Mouse (Mus musculus) liver, adult 2 months (tissue): ENCODE measurements around the gene Fbxl13. TPM values are rescaled to one million over a fixed set of nuclear protein-coding genes. Genes with fewer than 3 reads are reported as not detected.

Source experiments
- DNase-seq: peaks from one replicate; pipeline ENCODE4 v3.0.0-alpha.2; 2011; ENCODE audit warnings: low read depth, low spot score; ENCODE audit errors: extremely low read depth
- H3K27ac ChIP-seq: fragments of 200-500 bp; replicated peaks from 2 replicates; pipeline ENCODE4 v1.5.1; 2012; ENCODE audit warnings: low read depth, mild to moderate bottlenecking, control low read depth, inconsistent platforms, low read length; ENCODE audit not compliant: insufficient read depth
- H3K27me3 ChIP-seq: fragments of 200-500 bp; 2 replicates; pipeline ENCODE4 v1.6.1; 2012; ENCODE audit warnings: mild to moderate bottlenecking, moderate library complexity, low read length, inconsistent platforms; ENCODE audit not compliant: control insufficient read depth, insufficient read depth
- H3K36me3 ChIP-seq: fragments of 200-500 bp; 2 replicates; pipeline ENCODE4 v1.6.1; 2012; ENCODE audit warnings: low read length, inconsistent platforms; ENCODE audit not compliant: control insufficient read depth, insufficient read depth
- H3K4me1 ChIP-seq: fragments of 200-500 bp; 2 replicates; pipeline ENCODE4 v1.6.1; 2011; ENCODE audit warnings: low read length; ENCODE audit not compliant: control insufficient read depth, insufficient read depth
- H3K4me3 ChIP-seq: fragments of 200-500 bp; 2 replicates; pipeline ENCODE4 v1.5.1; 2011; ENCODE audit warnings: low read depth, mild to moderate bottlenecking, control low read depth, low read length, moderate library complexity; ENCODE audit not compliant: insufficient read depth
- H3K79me2 ChIP-seq: fragments of 200-500 bp; 2 replicates; pipeline ENCODE4 v1.6.1; 2012; ENCODE audit warnings: inconsistent platforms, mild to moderate bottlenecking, low read length, moderate library complexity; ENCODE audit not compliant: control insufficient read depth, insufficient read depth
- H3K9ac ChIP-seq: fragments of 200-500 bp; 2 replicates; pipeline ENCODE4 v1.6.1; 2012; ENCODE audit warnings: low read depth, mild to moderate bottlenecking, control low read depth, inconsistent platforms, low read length
- CTCF ChIP-seq: fragments of 200-500 bp; IDR thresholded peaks from 2 replicates; pipeline ENCODE4 v1.5.1; 2011; ENCODE audit warnings: low read depth, low read length, control low read depth
- POLR2A ChIP-seq: fragments of 200-500 bp; IDR thresholded peaks from 2 replicates; pipeline ENCODE4 v1.6.1; 2011; ENCODE audit warnings: low read length, control low read depth; ENCODE audit not compliant: insufficient read depth; ENCODE audit errors: extremely low read depth
- WGBS: fragments of 180-500 bp; shearing (Covaris S2); methylation state at CpG from one replicate; pipeline ENCODE4 v1.1.7; 2018; 5-methylcytosine and 5-hydroxymethylcytosine counted together
- polyA plus RNA-seq: library from polyadenylated mRNA; depleted of rRNA; stranded (reverse); fragments of >200 nt; gene quantifications from 2 replicates; pipeline ENCODE4 v1.2.3, GENCODE M21; 2012
- total RNA-seq: library from RNA; depleted of rRNA; stranded (reverse); fragments of >200 nt; gene quantifications from 2 replicates; pipeline ENCODE4 v1.2.3, GENCODE M21; 2014

Gene Fbxl13
- total and polyA plus RNA-seq, 2 experiments: under 0.01 TPM; not detected in 1

DNA sequence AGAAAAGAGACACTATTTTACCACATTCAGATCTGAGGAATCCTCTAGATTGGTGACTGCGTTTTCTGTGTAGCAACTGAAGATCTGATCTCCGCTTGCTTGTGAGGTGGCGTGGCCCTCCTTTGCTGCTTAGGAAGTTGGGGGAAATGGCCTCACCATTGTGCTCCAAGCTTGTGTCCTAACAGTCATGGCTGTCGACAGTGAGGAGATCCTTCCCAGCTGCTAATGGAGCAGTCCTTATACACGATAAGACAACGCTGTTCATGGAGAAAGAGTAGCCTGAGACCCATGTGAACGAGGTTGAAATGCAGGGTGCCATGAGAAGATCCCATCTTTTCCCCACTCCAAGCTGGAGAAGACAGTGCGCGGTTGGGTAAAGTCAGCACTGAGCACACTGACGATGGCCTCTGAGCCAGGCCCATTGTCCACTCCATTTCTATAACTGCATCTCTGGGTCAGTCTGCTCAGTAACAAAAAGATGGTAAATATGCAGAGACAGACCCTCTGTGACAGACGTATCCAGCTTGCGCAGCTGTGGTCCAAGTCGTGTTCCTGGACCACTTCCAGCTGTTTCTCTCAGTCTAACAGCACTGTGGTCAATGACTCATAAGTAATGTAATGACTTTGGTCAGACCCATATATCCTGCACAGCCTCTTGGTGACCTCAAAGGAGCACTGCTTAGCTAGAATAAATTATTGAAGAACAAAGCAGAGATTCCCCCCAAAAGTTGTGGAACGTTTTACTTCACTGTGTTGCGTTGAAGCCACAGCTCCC is 117.2 kb downstream of the Fbxl13 start:
- H3K4me3 ChIP-seq: no peak overlapping the region
- TF ChIP-seq CTCF (no peak), POLR2A (no peak)
- H3K4me1 ChIP-seq: no peaks in the 10 kb centered on the region
- H3K27me3 ChIP-seq: no peaks in the 10 kb centered on the region
- H3K27ac ChIP-seq: peak overlapping the region; percentile 34
- no peaks in the 10 kb centered on the region for H3K36me3 ChIP-seq
- 84% methylated on average over 15 of the region's 15 CpGs for WGBS
- peak; percentile 16 for DNase-seq
- H3K79me2 ChIP-seq: no peaks in the 10 kb centered on the region
- H3K9ac ChIP-seq: no peak overlapping the region

- Histone ChIP-seq H3K4me1 (no peaks in the 10 kb centered on the region), H3K4me3 (no peak overlapping the region), H3K9ac (no peak overlapping the region), H3K27ac (0 out of 2 replicates have a peak overlapping the region, but pooled peaks have one; percentile 27), H3K36me3 (no peaks in the 10 kb centered on the region), H3K27me3 (no peaks in the 10 kb centered on the region), H3K79me2 (no peaks in the 10 kb centered on the region)
- DNase-seq: peak; percentile 19
- 64% methylated on average over 4 of the region's 4 CpGs for WGBS
- no peak for TF ChIP-seq POLR2A
- TF ChIP-seq CTCF: no peak
These were observed 117.9 kb downstream of the Fbxl13 start for GRCm38 (mm10) chr5:21527488-21527911.

DNA sequence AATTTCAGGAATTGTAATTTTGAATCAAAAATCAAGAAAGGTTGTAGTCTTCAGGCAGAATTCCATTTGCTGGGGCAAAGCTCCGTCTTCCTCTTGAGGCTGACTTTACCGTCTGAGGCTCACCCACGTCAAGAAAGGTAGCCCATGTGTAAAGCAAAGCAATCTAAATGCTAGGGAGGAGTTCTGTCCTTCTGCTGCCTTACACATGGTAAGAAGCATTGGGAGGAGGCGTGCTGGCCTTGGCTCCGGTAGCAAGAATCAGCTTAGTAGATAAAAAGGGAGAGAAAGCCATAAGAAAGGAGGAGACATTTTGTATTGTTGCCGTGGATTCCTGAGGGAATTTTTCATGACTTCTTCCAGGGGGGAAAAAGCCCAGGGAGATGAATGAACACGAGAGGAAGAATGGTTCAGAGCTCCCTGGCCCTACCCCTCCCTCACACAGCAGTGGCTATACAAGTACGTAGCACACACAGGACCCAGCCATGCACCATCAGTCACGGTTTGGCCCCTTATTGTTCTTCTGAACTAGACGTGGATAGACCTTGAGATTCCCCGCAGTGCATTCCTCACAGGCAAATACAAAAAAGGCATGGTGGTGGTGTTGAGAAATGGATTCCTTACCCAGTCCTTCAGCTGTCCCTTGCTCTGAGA is 118.5 kb downstream of the Fbxl13 start:
- TF ChIP-seq CTCF: no peak
- TF ChIP-seq POLR2A: no peak
- WGBS: 76% methylated on average over 11 of the region's 11 CpGs
- H3K9ac ChIP-seq: no peak overlapping the region

GRCm38 (mm10) chr5:21519166-21519565 is 126.3 kb downstream of the Fbxl13 start:
- no peaks in the 10 kb centered on the region for H3K27me3 ChIP-seq
- DNase-seq: no peak
- 80% methylated on average over 3 of the region's 3 CpGs for WGBS
- H3K79me2 ChIP-seq: no peaks in the 10 kb centered on the region
- no peak overlapping the region for H3K27ac ChIP-seq
- H3K4me3 ChIP-seq: no peak overlapping the region
- H3K36me3 ChIP-seq: no peaks in the 10 kb centered on the region
- H3K4me1 ChIP-seq: no peaks in the 10 kb centered on the region
- H3K9ac ChIP-seq: no peak overlapping the region
- TF ChIP-seq POLR2A (no peak), CTCF (no peak)

More for the DNA sequence above, 118.5 kb downstream of the Fbxl13 start:
- Histone ChIP-seq H3K4me3 (no peak overlapping the region), H3K27ac (0 out of 2 replicates have a peak overlapping the region, but pooled peaks have one; percentile 27), H3K79me2 (no peaks in the 10 kb centered on the region), H3K27me3 (no peaks in the 10 kb centered on the region), H3K4me1 (no peaks in the 10 kb centered on the region), H3K36me3 (no peaks in the 10 kb centered on the region)
- no peak for DNase-seq

DNA sequence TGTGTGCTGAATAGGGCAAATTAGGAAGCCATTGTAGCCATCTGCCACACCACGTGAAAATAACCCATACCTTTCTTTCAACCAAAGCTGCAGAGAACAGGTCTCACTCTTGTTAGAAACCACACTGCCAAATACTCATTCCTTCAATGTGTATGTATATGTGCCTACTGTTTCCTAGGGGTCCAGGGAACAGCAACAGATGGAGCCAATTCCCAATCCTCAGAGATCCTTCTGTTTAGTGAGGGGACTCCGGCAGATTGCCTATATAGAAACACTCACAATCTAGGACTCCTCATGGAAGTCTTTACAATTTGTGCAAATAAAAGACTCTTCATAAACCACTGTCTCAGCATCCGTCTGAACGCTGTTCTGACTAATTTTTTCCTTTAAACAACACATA is 127.2 kb downstream of the Fbxl13 start:
- Histone ChIP-seq H3K4me3 (no peak overlapping the region), H3K27ac (no peak overlapping the region), H3K27me3 (no peaks in the 10 kb centered on the region), H3K4me1 (no peaks in the 10 kb centered on the region), H3K36me3 (no peaks in the 10 kb centered on the region), H3K79me2 (no peaks in the 10 kb centered on the region), H3K9ac (no peak overlapping the region)
- 86% methylated on average over 4 of the region's 4 CpGs for whole genome bisulfite sequencing
- no peak for DNase-seq
- TF ChIP-seq POLR2A (no peak), CTCF (no peak)
